Mouse (Mus musculus): ENCODE data around the gene 2610008E11Rik.

DNA sequence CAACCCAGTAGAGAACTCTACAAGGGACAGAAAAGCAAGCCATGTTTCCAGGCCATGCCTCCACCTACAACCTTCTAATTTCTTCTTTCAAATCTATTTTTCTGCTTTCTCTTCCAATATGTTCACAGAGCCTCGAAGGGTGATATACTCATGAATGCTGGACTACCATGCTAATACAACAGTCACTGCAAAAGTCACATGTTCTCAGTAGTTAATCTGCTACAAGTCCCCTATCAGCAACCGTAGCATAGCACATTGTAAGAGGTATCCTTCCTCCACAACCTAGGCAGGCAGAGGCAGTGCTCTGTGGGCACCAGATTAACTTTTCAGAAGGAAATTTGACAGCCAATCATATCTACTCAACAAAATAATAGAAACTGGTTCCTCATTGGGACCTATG, 10.8 kb downstream of the 2610008E11Rik start:
- TF ChIP-seq POLR2A (IDR thresholded peaks at IDR 0.05; ENCODE audit: extremely low read depth, insufficient read depth, low read length), result no peak
- no peak for TF ChIP-seq CTCF (IDR thresholded peaks at IDR 0.05; ENCODE audit: low read depth, low read length)

Measured in liver, adult 2 months (tissue).